11 mouse cellular contexts compared by ENCODE assay signal in genomic region chr14:55720666-55721065, GRCm38 (mm10). TPM values are rescaled to one million over a fixed set of nuclear protein-coding genes. Genes with fewer than 3 reads are reported as not detected.
DNase-seq lines count a peak whose midpoint lies in the region; ATAC-seq lines count a peak whose summit lies in the region.
"Had no signal": no experiment of that assay in that cellular context is flagged by ENCODE, and none has a peak within 500 bp of the region (broad histone marks: within the 10 kb centered on the region; RNA-seq: fewer than 3 reads in every experiment).

No protein-coding gene starts in this region.

- peak overlapping the region; percentile 61 for H3K4me2 ChIP-seq in hindbrain, embryonic 13.5 days
- H3K4me2 ChIP-seq in hindbrain, embryonic 14.5 days (replicated peaks) = no peak overlapping the region; the same call in 1 of the 2 replicates
- peak overlapping the region; percentile 73; the same call in 1 of the 2 replicates for H3K4me2 ChIP-seq in neural tube, embryonic 12.5 days (replicated peaks)
- peak overlapping the region; percentile 89 for H3K4me2 ChIP-seq in liver, embryonic 13.5 days

- peaks cover 39% of the 10 kb centered on the region for H3K36me3 ChIP-seq in hindbrain, embryonic 13.5 days
- H3K36me3 ChIP-seq in hindbrain, embryonic 14.5 days (replicated peaks; ENCODE audit: control insufficient read depth, insufficient read depth) = peaks cover 39% of the 10 kb centered on the region
- H3K36me3 ChIP-seq in neural tube, embryonic 12.5 days = peaks cover 26% of the 10 kb centered on the region
- H3K36me3 ChIP-seq in liver, embryonic 13.5 days = peaks cover 32% of the 10 kb centered on the region

- DNase-seq in hindbrain, embryonic 14.5 days (ENCODE audit: low spot score) = no peak
- DNase-seq in neural tube, embryonic 10.5 days (ENCODE audit: extremely low spot score, low spot score) = no peak
- DNase-seq in liver, embryonic 13.5 days = no peak
- DNase-seq in left cerebral cortex, postnatal 14 days (ENCODE audit: low spot score in 2 of 2) = no peak
- no peak for DNase-seq in right cerebral cortex, postnatal 10 days (ENCODE audit: low spot score in 2 of 2)
- DNase-seq: cerebellum, adult 2 months; thymus, postnatal 36 days had no signal

- no peak overlapping the region for H3K27ac ChIP-seq in hindbrain, embryonic 13.5 days
- no peak overlapping the region for H3K27ac ChIP-seq in hindbrain, embryonic 14.5 days
- H3K27ac ChIP-seq in neural tube, embryonic 12.5 days = no peak overlapping the region
- H3K27ac ChIP-seq in liver, embryonic 13.5 days = 0 out of 2 replicates have a peak overlapping the region, but pooled peaks have one; percentile 84
- H3K27ac ChIP-seq: macrophage had no signal

- H3K9ac ChIP-seq in hindbrain, embryonic 13.5 days = peak overlapping the region; percentile 29; the same call in 1 of the 2 replicates
- no peak overlapping the region; the same call in 1 of the 2 replicates for H3K9ac ChIP-seq in hindbrain, embryonic 14.5 days
- H3K9ac ChIP-seq in neural tube, embryonic 12.5 days = no peak overlapping the region
- H3K9ac ChIP-seq in liver, embryonic 13.5 days = 0 out of 2 replicates have a peak overlapping the region, but pooled peaks have one; percentile 80

- intact Hi-C loops in left cerebral cortex, postnatal 14 days (cut with DNase I) = no loop called here

- ATAC-seq in hindbrain, embryonic 13.5 days (ENCODE audit: low FRiP score) = no peak
- no peak for ATAC-seq in hindbrain, embryonic 14.5 days (ENCODE audit: low FRiP score)
- no peak for ATAC-seq in neural tube, embryonic 12.5 days (ENCODE audit: low FRiP score, low read depth)
- ATAC-seq in liver, embryonic 13.5 days (ENCODE audit: low read depth) = no peak

- H3K9me3 ChIP-seq in hindbrain, embryonic 13.5 days = no peaks in the 10 kb centered on the region
- no peaks in the 10 kb centered on the region for H3K9me3 ChIP-seq in hindbrain, embryonic 14.5 days (ENCODE audit: control insufficient read depth, low read length)
- H3K9me3 ChIP-seq in neural tube, embryonic 12.5 days = no peaks in the 10 kb centered on the region
- no peaks in the 10 kb centered on the region for H3K9me3 ChIP-seq in liver, embryonic 13.5 days (replicated peaks)

- H3K27me3 ChIP-seq in hindbrain, embryonic 13.5 days = no peaks in the 10 kb centered on the region
- no peaks in the 10 kb centered on the region for H3K27me3 ChIP-seq in hindbrain, embryonic 14.5 days (ENCODE audit: control insufficient read depth, insufficient read depth, low read length)
- H3K27me3 ChIP-seq in neural tube, embryonic 12.5 days (replicated peaks) = no peaks in the 10 kb centered on the region
- no peaks in the 10 kb centered on the region for H3K27me3 ChIP-seq in liver, embryonic 13.5 days

- H3K4me3 ChIP-seq in hindbrain, embryonic 13.5 days = peak overlapping the region; percentile 73; the same call in 1 of the 2 replicates
- no peak overlapping the region for H3K4me3 ChIP-seq in hindbrain, embryonic 14.5 days (replicated peaks; ENCODE audit: low read length)
- no peak overlapping the region for H3K4me3 ChIP-seq in neural tube, embryonic 12.5 days
- no peak overlapping the region for H3K4me3 ChIP-seq in liver, embryonic 13.5 days (replicated peaks)

- H3K4me1 ChIP-seq in hindbrain, embryonic 13.5 days (replicated peaks) = peaks cover 16% of the 10 kb centered on the region
- peaks cover 12% of the 10 kb centered on the region; the same call in 1 of the 2 replicates for H3K4me1 ChIP-seq in hindbrain, embryonic 14.5 days (replicated peaks; ENCODE audit: control insufficient read depth, insufficient read depth, low read length)
- 0 out of 2 replicates have a peak, but pooled peaks cover 4% of the 10 kb centered on the region for H3K4me1 ChIP-seq in neural tube, embryonic 12.5 days
- H3K4me1 ChIP-seq in liver, embryonic 13.5 days (replicated peaks) = peaks cover 41% of the 10 kb centered on the region

- 93% methylated on average over 12 of the region's 12 CpGs for WGBS in hindbrain, embryonic 13.5 days
- 92% methylated on average over 12 of the region's 12 CpGs for WGBS in hindbrain, embryonic 14.5 days
- WGBS in neural tube, embryonic 12.5 days = 91% methylated on average over 12 of the region's 12 CpGs
- 84% methylated on average over 12 of the region's 12 CpGs for WGBS in liver, embryonic 13.5 days (ENCODE audit: insufficient replicate concordance)

RNA-seq across cellular contexts. Expression of gene Rabggta, which starts 1.4 kb away (rescaled TPM):
- polyA plus RNA-seq in hindbrain, embryonic 13.5 days (2015; fragmentation: Nextera tagmentation; extraction: Ambion mirVana) = 56.4 and 57.0 TPM in 2 replicates
- 46.2 and 48.8 TPM in 2 replicates for polyA plus RNA-seq in hindbrain, embryonic 14.5 days (2014; fragmentation: Nextera tagmentation; extraction: Ambion mirVana)
- polyA plus RNA-seq in neural tube, embryonic 12.5 days (2016; fragmentation: Nextera tagmentation; extraction: Ambion mirVana) = 42.0 and 46.3 TPM in 2 replicates
- 12.9 and 14.7 TPM in 2 replicates for polyA plus RNA-seq in liver, embryonic 13.5 days (2015; fragmentation: Nextera tagmentation; extraction: Ambion mirVana)
- 10 to 100 TPM; 44.2 to 45.4 TPM for total RNA-seq in left cerebral cortex, postnatal 14 days (2021)

RNA-seq across cellular contexts. Expression of gene Tgm1, which starts 6.9 kb away (rescaled TPM):
- polyA plus RNA-seq in hindbrain, embryonic 13.5 days (2015; fragmentation: Nextera tagmentation; extraction: Ambion mirVana) = 0.19 and 0.47 TPM in 2 replicates
- 0.14 and 0.25 TPM in 2 replicates for polyA plus RNA-seq in hindbrain, embryonic 14.5 days (2014; fragmentation: Nextera tagmentation; extraction: Ambion mirVana)
- 0.34 and 0.36 TPM in 2 replicates for polyA plus RNA-seq in neural tube, embryonic 12.5 days (2016; fragmentation: Nextera tagmentation; extraction: Ambion mirVana)
- 1.5 and 2.0 TPM in 2 replicates for polyA plus RNA-seq in liver, embryonic 13.5 days (2015; fragmentation: Nextera tagmentation; extraction: Ambion mirVana)
- total RNA-seq in left cerebral cortex, postnatal 14 days (2021) = under 1 TPM in 1 of 2 experiments, not detected in 1; 0.25 TPM

RNA-seq across cellular contexts. Expression of gene Dhrs1, which starts 24.8 kb away (rescaled TPM):
- polyA plus RNA-seq in hindbrain, embryonic 13.5 days (2015; fragmentation: Nextera tagmentation; extraction: Ambion mirVana) = 77.4 and 79.2 TPM in 2 replicates
- 70.8 and 72.3 TPM in 2 replicates for polyA plus RNA-seq in hindbrain, embryonic 14.5 days (2014; fragmentation: Nextera tagmentation; extraction: Ambion mirVana)
- polyA plus RNA-seq in neural tube, embryonic 12.5 days (2016; fragmentation: Nextera tagmentation; extraction: Ambion mirVana) = 74.1 and 81.8 TPM in 2 replicates
- polyA plus RNA-seq in liver, embryonic 13.5 days (2015; fragmentation: Nextera tagmentation; extraction: Ambion mirVana) = 36.1 and 36.4 TPM in 2 replicates
- 100 to 1,000 TPM in 1 of 2 experiments, 10 to 100 TPM in 1; 99.8 to 104 TPM for total RNA-seq in left cerebral cortex, postnatal 14 days (2021)

RNA-seq across cellular contexts. Expression of gene Nop9, which starts 24.8 kb away (rescaled TPM):
- polyA plus RNA-seq in hindbrain, embryonic 13.5 days (2015; fragmentation: Nextera tagmentation; extraction: Ambion mirVana) = 28.7 and 33.5 TPM in 2 replicates
- polyA plus RNA-seq in hindbrain, embryonic 14.5 days (2014; fragmentation: Nextera tagmentation; extraction: Ambion mirVana) = 31.4 and 33.0 TPM in 2 replicates
- 44.2 and 47.0 TPM in 2 replicates for polyA plus RNA-seq in neural tube, embryonic 12.5 days (2016; fragmentation: Nextera tagmentation; extraction: Ambion mirVana)
- polyA plus RNA-seq in liver, embryonic 13.5 days (2015; fragmentation: Nextera tagmentation; extraction: Ambion mirVana) = 41.9 and 42.8 TPM in 2 replicates
- total RNA-seq in left cerebral cortex, postnatal 14 days (2021) = 10 to 100 TPM; 13.4 to 13.9 TPM

RNA-seq across cellular contexts. Expression of gene Cideb, which starts 37.6 kb away (rescaled TPM):
- polyA plus RNA-seq in hindbrain, embryonic 13.5 days (2015; fragmentation: Nextera tagmentation; extraction: Ambion mirVana) = 0.25 TPM in 2 replicates
- polyA plus RNA-seq in hindbrain, embryonic 14.5 days (2014; fragmentation: Nextera tagmentation; extraction: Ambion mirVana) = not detected in 2 replicates
- polyA plus RNA-seq in neural tube, embryonic 12.5 days (2016; fragmentation: Nextera tagmentation; extraction: Ambion mirVana) = 0.30 TPM in 1 of 2 replicates, not detected in the other
- 21.1 and 21.3 TPM in 2 replicates for polyA plus RNA-seq in liver, embryonic 13.5 days (2015; fragmentation: Nextera tagmentation; extraction: Ambion mirVana)
- under 1 TPM; 0.68 to 0.93 TPM for total RNA-seq in left cerebral cortex, postnatal 14 days (2021)
- total RNA-seq: gastrocnemius, adult 18-20 months had no signal

Comparison
In these comparisons a context has a peak if more than half of its experiments do, and no peak if none do; other contexts are left out.
1. H3K9ac ChIP-seq: peak in hindbrain, embryonic 13.5 days (single experiment) and liver, embryonic 13.5 days (single experiment); none in hindbrain, embryonic 14.5 days (single experiment) and neural tube, embryonic 12.5 days (single experiment).